Mouse (Mus musculus): ENCODE measurements around the gene B3gnt6. TPM values are rescaled to one million over a fixed set of nuclear protein-coding genes. Genes with fewer than 3 reads are reported as not detected.

B3gnt6 gene
- 0.06 TPM in 1 of 2 replicates, not detected in the other for polyA plus RNA-seq (2015; fragmentation: Nextera tagmentation; extraction: Ambion mirVana)

- 92% methylated on average over 4 of the region's 4 CpGs for WGBS
- Histone ChIP-seq H3K4me3 (replicated peaks) (no peak within 1 kb of the TSS), H3K4me2 (no peak within 1 kb of the TSS), H3K27me3 (peaks cover 24% of the 10 kb centered on the region), H3K27ac (no peak within 1 kb of the TSS), H3K9ac (no peak within 1 kb of the TSS), H3K9me3 (replicated peaks) (no peaks in the 10 kb centered on the region), H3K4me1 (peaks cover 3% of the 10 kb centered on the region), H3K36me3 (no peaks in the 10 kb centered on the region)
- no peak for ATAC-seq (replicated peaks; ENCODE audit: low FRiP score)
Observed at GRCm38 (mm10) chr7:98199381-98199780, at the start of gene B3gnt6. Gene B3gnt6 (minus strand): TSS chr7:98199481.

GRCm38 (mm10) chr7:98236686-98237359 lies 37.5 kb upstream of the B3gnt6 start:
- no peak for ATAC-seq (replicated peaks; ENCODE audit: low FRiP score)
- Histone ChIP-seq H3K4me3 (replicated peaks) (no peak overlapping the region), H3K9me3 (replicated peaks) (no peaks in the 10 kb centered on the region), H3K4me1 (no peaks in the 10 kb centered on the region), H3K27ac (no peak overlapping the region), H3K36me3 (no peaks in the 10 kb centered on the region), H3K4me2 (no peak overlapping the region), H3K27me3 (no peaks in the 10 kb centered on the region), H3K9ac (no peak overlapping the region)
- WGBS, result 80% methylated on average over 3 of the region's 3 CpGs

- no peak overlapping the region for H3K27ac ChIP-seq
- no peaks in the 10 kb centered on the region for H3K9me3 ChIP-seq (replicated peaks)
- 88% methylated on average over 4 of the region's 4 CpGs for WGBS
- no peak for ATAC-seq (replicated peaks; ENCODE audit: low FRiP score)
- no peaks in the 10 kb centered on the region for H3K27me3 ChIP-seq
- H3K4me3 ChIP-seq (replicated peaks), result no peak overlapping the region
- no peaks in the 10 kb centered on the region for H3K4me1 ChIP-seq
- H3K9ac ChIP-seq, result no peak overlapping the region
- H3K36me3 ChIP-seq, result no peaks in the 10 kb centered on the region
- H3K4me2 ChIP-seq, result no peak overlapping the region
Observed at GRCm38 (mm10) chr7:98223796-98224195, 24.5 kb upstream of the B3gnt6 start.

GRCm38 (mm10) chr7:98216713-98217112 lies 17.4 kb upstream of the B3gnt6 start:
- Histone ChIP-seq H3K27me3 (no peaks in the 10 kb centered on the region), H3K4me1 (no peaks in the 10 kb centered on the region), H3K9ac (no peak overlapping the region), H3K4me2 (no peak overlapping the region), H3K9me3 (replicated peaks) (no peaks in the 10 kb centered on the region), H3K27ac (no peak overlapping the region), H3K36me3 (0 out of 2 replicates have a peak, but pooled peaks cover 3% of the 10 kb centered on the region), H3K4me3 (replicated peaks) (no peak overlapping the region)
- ATAC-seq (replicated peaks; ENCODE audit: low FRiP score), result no peak

- no peak for ATAC-seq (replicated peaks; ENCODE audit: low FRiP score)
- no peaks in the 10 kb centered on the region for H3K4me1 ChIP-seq
- H3K36me3 ChIP-seq, result no peaks in the 10 kb centered on the region
- H3K9me3 ChIP-seq (replicated peaks), result no peaks in the 10 kb centered on the region
- WGBS, result 68% methylated on average over 4 of the region's 4 CpGs
- H3K4me2 ChIP-seq, result no peak overlapping the region
- no peak overlapping the region for H3K9ac ChIP-seq
- no peak overlapping the region for H3K4me3 ChIP-seq (replicated peaks)
- no peak overlapping the region for H3K27ac ChIP-seq
- no peaks in the 10 kb centered on the region for H3K27me3 ChIP-seq
Observed at GRCm38 (mm10) chr7:98202946-98203345, 3.7 kb upstream of the B3gnt6 start.

GRCm38 (mm10) chr7:98201493-98202028 lies 2.3 kb upstream of the B3gnt6 start:
- H3K36me3 ChIP-seq, result no peaks in the 10 kb centered on the region
- no peak overlapping the region for H3K4me3 ChIP-seq (replicated peaks)
- peaks cover 3% of the 10 kb centered on the region for H3K27me3 ChIP-seq
- WGBS, result 69% methylated on average over 5 of the region's 5 CpGs
- no peaks in the 10 kb centered on the region for H3K4me1 ChIP-seq
- ATAC-seq (replicated peaks; ENCODE audit: low FRiP score), result no peak
- H3K4me2 ChIP-seq, result no peak overlapping the region
- no peaks in the 10 kb centered on the region for H3K9me3 ChIP-seq (replicated peaks)
- no peak overlapping the region for H3K9ac ChIP-seq
- no peak overlapping the region for H3K27ac ChIP-seq

- Histone ChIP-seq H3K4me2 (no peak overlapping the region), H3K4me1 (no peaks in the 10 kb centered on the region), H3K4me3 (replicated peaks) (no peak overlapping the region), H3K27ac (no peak overlapping the region), H3K27me3 (peaks cover 14% of the 10 kb centered on the region), H3K9ac (no peak overlapping the region), H3K36me3 (no peaks in the 10 kb centered on the region), H3K9me3 (replicated peaks) (no peaks in the 10 kb centered on the region)
- 95% methylated on average over 3 of the region's 3 CpGs for WGBS
- no peak for ATAC-seq (replicated peaks; ENCODE audit: low FRiP score)
Observed at GRCm38 (mm10) chr7:98200396-98200795, 1.1 kb upstream of the B3gnt6 start.

GRCm38 (mm10) chr7:98195151-98195801 lies 4.0 kb downstream of the B3gnt6 start:
- H3K4me1 ChIP-seq, result peaks cover 14% of the 10 kb centered on the region
- 36% methylated on average over 10 of the region's 10 CpGs for WGBS
- no peak overlapping the region for H3K9ac ChIP-seq
- H3K4me2 ChIP-seq, result no peak overlapping the region
- no peak overlapping the region for H3K4me3 ChIP-seq (replicated peaks)
- H3K9me3 ChIP-seq (replicated peaks), result no peaks in the 10 kb centered on the region
- ATAC-seq (replicated peaks; ENCODE audit: low FRiP score), result no peak; the same call in 1 of the 2 replicates
- H3K27me3 ChIP-seq, result peaks cover 60% of the 10 kb centered on the region
- H3K36me3 ChIP-seq, result no peaks in the 10 kb centered on the region
- no peak overlapping the region for H3K27ac ChIP-seq

- ATAC-seq (replicated peaks; ENCODE audit: low FRiP score), result 0 out of 2 replicates have a peak, but pooled peaks have one; percentile 23
- peak overlapping the region; percentile 80 for H3K4me2 ChIP-seq
Observed at GRCm38 (mm10) chr7:98194026-98194792, 5.1 kb downstream of the B3gnt6 start.

GRCm38 (mm10) chr7:98193515-98194025 lies 5.7 kb downstream of the B3gnt6 start:
- peak; percentile 28; the same call in 1 of the 2 replicates for ATAC-seq (replicated peaks; ENCODE audit: low FRiP score)
- Histone ChIP-seq H3K4me3 (replicated peaks) (peak overlapping the region; percentile 43), H3K4me1 (peaks cover 14% of the 10 kb centered on the region), H3K9ac (peak overlapping the region; percentile 35), H3K9me3 (replicated peaks) (no peaks in the 10 kb centered on the region), H3K4me2 (peak overlapping the region; percentile 80), H3K27me3 (peaks cover 61% of the 10 kb centered on the region), H3K27ac (no peak overlapping the region), H3K36me3 (no peaks in the 10 kb centered on the region)
- 6% methylated on average over 36 of the region's 36 CpGs for WGBS

More at GRCm38 (mm10) chr7:98194026-98194792, 5.1 kb downstream of the B3gnt6 start:
- H3K36me3 ChIP-seq, result no peaks in the 10 kb centered on the region
- peak overlapping the region; percentile 43 for H3K4me3 ChIP-seq (replicated peaks)
- no peak overlapping the region for H3K27ac ChIP-seq
- peaks cover 61% of the 10 kb centered on the region for H3K27me3 ChIP-seq
- peaks cover 14% of the 10 kb centered on the region for H3K4me1 ChIP-seq
- WGBS, result 2% methylated on average over 60 of the region's 61 CpGs
- H3K9ac ChIP-seq, result peak overlapping the region; percentile 35
- no peaks in the 10 kb centered on the region for H3K9me3 ChIP-seq (replicated peaks)

- Histone ChIP-seq H3K27me3 (peaks cover 60% of the 10 kb centered on the region), H3K4me3 (replicated peaks) (no peak overlapping the region), H3K9me3 (replicated peaks) (no peaks in the 10 kb centered on the region), H3K9ac (no peak overlapping the region), H3K4me2 (no peak overlapping the region), H3K4me1 (peaks cover 14% of the 10 kb centered on the region), H3K36me3 (no peaks in the 10 kb centered on the region), H3K27ac (no peak overlapping the region)
- ATAC-seq (replicated peaks; ENCODE audit: low FRiP score), result peak; percentile 34; the same call in 1 of the 2 replicates
- WGBS, result 58% methylated on average over 17 of the region's 17 CpGs
Observed at GRCm38 (mm10) chr7:98191571-98192250, 7.6 kb downstream of the B3gnt6 start.

Measured in kidney, embryonic 15.5 days (tissue).